Mouse (Mus musculus) heart, adult 2 months (tissue): ENCODE results near the gene Cyp27b1. TPM values are rescaled to one million over a fixed set of nuclear protein-coding genes. Genes with fewer than 3 reads are reported as not detected.

ENCODE experiments used
- DNase-seq, 2 experiments: peaks; one replicate each; pipeline ENCODE4 v3.0.0; 2021
- H3K27ac ChIP-seq: fragments of 200-600 bp; 2 replicates; pipeline ENCODE4 v1.8.1; 2022
- H3K27me3 ChIP-seq: fragments of 200-500 bp; 2 replicates; pipeline ENCODE4 v1.6.1; 2012; ENCODE audit warnings: mild to moderate bottlenecking, low read length, inconsistent platforms, mixed read lengths; ENCODE audit not compliant: control insufficient read depth, insufficient read depth
- H3K36me3 ChIP-seq: fragments of 200-500 bp; 2 replicates; pipeline ENCODE4 v1.6.1; 2012; ENCODE audit warnings: low read length, inconsistent platforms; ENCODE audit not compliant: control insufficient read depth, insufficient read depth
- H3K4me1 ChIP-seq: fragments of 200-500 bp; 2 replicates; pipeline ENCODE4 v1.6.1; 2011; ENCODE audit warnings: low read length; ENCODE audit not compliant: control insufficient read depth, insufficient read depth
- H3K4me3 ChIP-seq: fragments of 200-600 bp; 2 replicates; pipeline ENCODE4 v1.8.1; 2022
- H3K79me2 ChIP-seq: fragments of 200-500 bp; replicated peaks from 2 replicates; pipeline ENCODE4 v1.6.1; 2012; ENCODE audit warnings: mild to moderate bottlenecking, inconsistent platforms, low read length, moderate library complexity, mixed read lengths; ENCODE audit not compliant: control insufficient read depth, insufficient read depth
- H3K9ac ChIP-seq: fragments of 200-500 bp; 2 replicates; pipeline ENCODE4 v1.6.1; 2012; ENCODE audit warnings: low read depth, mild to moderate bottlenecking, control low read depth, inconsistent platforms, low read length, mixed read lengths
- CTCF ChIP-seq: fragments of 200-600 bp; IDR thresholded peaks from 2 replicates; pipeline ENCODE4 v1.8.1; 2022; ENCODE audit warnings: antibody characterized with exemption, mild to moderate bottlenecking, moderate library complexity
- EP300 ChIP-seq: fragments of 200-500 bp; IDR thresholded peaks from 2 replicates; pipeline ENCODE4 v1.6.1; 2011; ENCODE audit warnings: low read depth, low read length, control low read depth; ENCODE audit not compliant: insufficient read depth
- POLR2A ChIP-seq: fragments of 200-500 bp; IDR thresholded peaks from 2 replicates; pipeline ENCODE4 v1.6.1; 2011; ENCODE audit warnings: mild to moderate bottlenecking, low read depth, low read length, control low read depth; ENCODE audit not compliant: insufficient read depth
- WGBS: fragments of 180-500 bp; shearing (Covaris S2); methylation state at CpG from one replicate; pipeline ENCODE4 v1.1.7; 2018; 5-methylcytosine and 5-hydroxymethylcytosine counted together
- intact Hi-C: fragments of 180-260 bp; cut with DNase I; formaldehyde crosslinking; loops from one replicate; pipeline ENCODE4 v1.15.1; 2025
- polyA plus RNA-seq: library from polyadenylated mRNA; depleted of rRNA; stranded (reverse); fragments of >200 nt; gene quantifications from 2 replicates; pipeline ENCODE4 v1.2.3, GENCODE M21; 2012
- total RNA-seq, 2 experiments: library from RNA; stranded (reverse); gene quantifications; 2 replicates each; pipeline ENCODE4 v1.2.3; 2021

Gene Cyp27b1
- total and polyA plus RNA-seq, 3 experiments, result 0.10 to 0.12 TPM; not detected in 1

DNA sequence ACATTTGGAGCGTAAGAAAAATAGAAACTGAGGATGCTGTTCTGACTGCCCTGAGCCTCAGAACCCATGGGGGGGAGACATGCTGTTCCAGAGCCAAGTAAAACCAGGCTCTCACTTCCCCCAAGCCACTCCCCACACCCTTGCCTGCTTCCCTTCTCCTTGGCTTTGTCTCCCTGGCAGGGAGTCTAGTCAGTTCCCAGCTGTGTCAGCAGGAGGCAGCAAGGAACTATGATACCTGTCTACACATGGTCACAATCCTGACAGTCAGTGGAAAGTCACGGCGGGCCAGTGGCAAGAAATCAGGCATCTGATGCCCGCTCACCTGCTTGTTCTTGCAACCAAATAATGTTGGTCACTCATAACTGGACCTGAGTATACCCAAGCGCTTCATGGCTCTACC, 31.6 kb upstream of the Cyp27b1 start:
- Histone ChIP-seq H3K27ac (no peak overlapping the region), H3K27me3 (no peaks in the 10 kb centered on the region), H3K9ac (no peak overlapping the region), H3K79me2 (no peaks in the 10 kb centered on the region), H3K4me3 (no peak overlapping the region), H3K36me3 (no peaks in the 10 kb centered on the region), H3K4me1 (no peaks in the 10 kb centered on the region)
- TF ChIP-seq CTCF (peak; percentile 59), EP300 (0 out of 2 replicates have a peak, but pooled peaks have one; percentile 42), POLR2A (no peak)
- intact Hi-C loops, result no loop called here
- DNase-seq, result no peak
- 55% methylated on average over 5 of the region's 5 CpGs for WGBS

DNA sequence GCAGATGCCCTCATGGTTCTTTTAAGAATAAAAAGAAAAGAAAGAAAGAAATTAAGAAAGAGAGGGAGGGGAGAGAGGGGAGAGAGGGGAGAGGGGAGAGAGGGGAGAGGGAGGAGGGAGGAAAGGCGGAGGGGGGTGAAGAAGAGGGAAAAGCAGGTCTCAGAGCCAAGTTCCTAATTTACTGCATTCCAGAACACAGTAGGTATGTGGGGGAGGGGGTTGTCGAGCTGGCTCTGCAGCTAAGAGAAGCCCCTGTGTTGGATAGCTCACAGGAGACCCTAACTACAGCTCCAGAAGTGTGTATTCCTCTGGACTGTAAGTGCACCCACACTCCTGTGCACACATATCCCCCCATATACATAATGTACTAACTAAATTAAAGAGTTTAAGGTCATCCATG, 31.0 kb upstream of the Cyp27b1 start:
- DNase-seq, result no peak
- intact Hi-C loops, result no loop called here
- Histone ChIP-seq H3K9ac (no peak overlapping the region), H3K27me3 (no peaks in the 10 kb centered on the region), H3K27ac (no peak overlapping the region), H3K4me3 (no peak overlapping the region), H3K4me1 (no peaks in the 10 kb centered on the region), H3K36me3 (no peaks in the 10 kb centered on the region), H3K79me2 (no peaks in the 10 kb centered on the region)
- WGBS, result 23% methylated on average over 2 of the region's 2 CpGs
- TF ChIP-seq EP300 (no peak), CTCF (no peak), POLR2A (no peak)

DNA sequence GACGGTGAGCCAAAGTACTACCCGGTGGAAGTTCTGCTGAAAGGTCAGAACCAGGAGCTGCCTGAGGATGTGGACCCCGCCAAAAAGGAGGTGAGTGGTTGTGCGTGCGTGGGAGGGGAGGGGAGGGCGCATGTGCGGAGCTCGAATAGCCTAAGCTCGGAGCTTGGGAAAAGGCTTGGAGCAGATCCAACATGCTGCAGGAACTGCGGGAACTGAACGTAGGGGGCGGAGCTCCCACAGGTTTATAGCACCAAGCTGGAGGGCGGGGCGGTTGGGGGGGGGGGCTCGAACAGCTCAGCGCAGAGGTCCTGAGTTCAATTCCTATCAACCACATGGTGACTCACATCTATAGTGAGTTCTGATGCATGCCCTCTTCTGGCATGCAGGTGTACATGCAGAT, 29.6 kb upstream of the Cyp27b1 start:
- Histone ChIP-seq H3K79me2 (no peaks in the 10 kb centered on the region), H3K9ac (no peak overlapping the region), H3K36me3 (no peaks in the 10 kb centered on the region), H3K27me3 (no peaks in the 10 kb centered on the region), H3K4me1 (no peaks in the 10 kb centered on the region), H3K27ac (no peak overlapping the region), H3K4me3 (no peak overlapping the region)
- 76% methylated on average over 16 of the region's 16 CpGs for WGBS
- intact Hi-C loops, result no loop called here
- no peak for DNase-seq
- TF ChIP-seq EP300 (no peak), POLR2A (no peak), CTCF (no peak)

DNA sequence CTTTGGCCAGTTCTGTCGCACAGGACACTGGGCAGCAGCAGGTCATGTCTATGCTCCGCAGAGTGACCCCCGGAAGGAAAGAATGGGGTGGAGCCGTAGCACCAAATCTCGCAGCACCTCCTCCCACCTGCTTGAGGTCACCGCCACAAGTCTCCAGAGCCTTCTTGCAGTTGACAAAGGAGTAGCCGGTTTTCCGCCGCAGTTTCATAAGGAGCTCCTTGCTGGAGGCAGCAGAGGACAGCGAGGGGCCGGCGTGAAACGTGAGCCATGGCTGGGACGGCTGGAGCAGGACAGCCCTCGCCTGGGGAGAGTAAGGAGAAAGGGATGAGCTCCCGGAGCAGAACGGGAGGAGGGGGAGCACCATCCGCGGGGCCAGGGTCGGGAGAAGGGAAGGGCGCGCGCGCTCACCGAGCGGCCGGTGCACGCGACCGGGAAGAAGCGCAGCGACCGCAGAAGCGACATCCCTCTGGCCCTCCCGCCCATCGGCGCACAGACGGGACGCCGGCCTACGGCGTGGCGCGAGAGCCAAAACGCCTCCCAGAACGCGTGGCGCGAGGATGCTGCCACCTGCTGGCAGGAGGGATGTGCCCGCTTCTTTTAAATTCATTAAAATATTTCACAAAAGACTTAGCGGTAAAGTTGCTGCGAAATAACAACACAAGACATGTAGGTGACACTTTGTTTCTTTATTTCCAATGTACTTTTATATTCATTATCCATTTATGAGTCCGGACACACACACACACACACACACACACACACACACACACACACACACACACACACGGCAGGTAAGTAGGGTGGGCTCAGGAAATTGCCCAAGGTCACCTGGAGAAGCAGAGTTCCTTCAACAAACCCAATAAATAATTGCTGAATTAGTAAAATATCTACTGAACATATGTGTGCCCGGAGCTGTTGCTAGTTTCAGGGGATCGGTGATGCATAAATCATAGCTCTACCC, 17.4 kb upstream of the Cyp27b1 start, which contains the start of gene Tsfm:
Gene Tsfm, minus strand, starts transcription at position 505 of the 961 bp plus-strand sequence.
- no peaks in the 10 kb centered on the region for H3K36me3 ChIP-seq
- no peaks in the 10 kb centered on the region for H3K79me2 ChIP-seq
- H3K4me3 ChIP-seq, result peak within 1 kb of the TSS; percentile 98
- H3K27ac ChIP-seq, result peak within 1 kb of the TSS; percentile 86
- WGBS, result 6% methylated on average over 53 of the region's 56 CpGs
- H3K27me3 ChIP-seq, result no peaks in the 10 kb centered on the region
- peak within 1 kb of the TSS; percentile 85 for H3K9ac ChIP-seq
- TF ChIP-seq EP300, result peak; percentile 95
- peak; percentile 92 for TF ChIP-seq CTCF
- TF ChIP-seq POLR2A, result peak; percentile 67
- H3K4me1 ChIP-seq, result no peaks in the 10 kb centered on the region
- intact Hi-C loops, result loop anchor here (1.0 to 2.0 kb wide), 2 partner anchors 40 to 111 kb away; no protein-coding TSS in a partner anchor
- peak; percentile 92 to 97 for DNase-seq

DNA sequence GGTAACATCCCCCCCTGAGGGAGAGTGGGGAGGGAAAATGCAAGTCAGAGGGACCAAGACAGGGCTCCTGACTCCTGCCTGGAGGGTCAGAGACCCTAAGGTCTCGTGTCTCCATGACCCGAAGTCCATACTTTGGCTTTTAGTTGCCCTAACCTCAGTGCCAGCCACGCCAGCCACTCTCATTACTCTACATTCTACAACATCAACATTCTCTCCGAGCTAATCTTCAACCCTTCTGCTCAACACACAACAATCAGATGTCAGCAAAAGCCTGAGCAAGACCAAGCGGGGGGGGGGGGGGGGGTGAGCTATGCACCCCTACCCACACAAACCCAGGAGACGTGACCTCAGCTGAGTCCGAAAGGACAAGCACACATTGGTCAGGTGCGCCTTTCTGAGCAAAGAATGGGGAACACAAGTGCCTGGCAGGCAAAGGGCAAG, 14.7 kb upstream of the Cyp27b1 start:
- Histone ChIP-seq H3K36me3 (no peaks in the 10 kb centered on the region), H3K27ac (no peak overlapping the region), H3K27me3 (no peaks in the 10 kb centered on the region), H3K4me1 (no peaks in the 10 kb centered on the region), H3K79me2 (no peaks in the 10 kb centered on the region), H3K9ac (no peak overlapping the region), H3K4me3 (no peak overlapping the region)
- TF ChIP-seq CTCF, result no peak
- no peak for TF ChIP-seq POLR2A
- no peak for TF ChIP-seq EP300
- intact Hi-C loops, result no loop called here
- DNase-seq, result no peak
- 78% methylated on average over 8 of the region's 8 CpGs for WGBS

GRCm38 (mm10) chr10:127036273-127036672, 11.8 kb upstream of the Cyp27b1 start:
- TF ChIP-seq CTCF (no peak), POLR2A (no peak), EP300 (no peak)
- WGBS, result 78% methylated on average over 12 of the region's 12 CpGs
- no peak overlapping the region for H3K4me3 ChIP-seq
- H3K36me3 ChIP-seq, result no peaks in the 10 kb centered on the region
- no peak for DNase-seq
- no peak overlapping the region for H3K27ac ChIP-seq
- no peak overlapping the region for H3K9ac ChIP-seq
- intact Hi-C loops, result no loop called here
- H3K27me3 ChIP-seq, result 0 out of 2 replicates have a peak, but pooled peaks cover 2% of the 10 kb centered on the region
- H3K4me1 ChIP-seq, result no peaks in the 10 kb centered on the region
- H3K79me2 ChIP-seq, result no peaks in the 10 kb centered on the region
